Mouse (Mus musculus): ENCODE data around the gene Rpgrip1. TPM values are rescaled to one million over a fixed set of nuclear protein-coding genes. Genes with fewer than 3 reads are reported as not detected.

The Rpgrip1 gene
- polyA plus RNA-seq, 1 experiment = 1.2 TPM

DNA sequence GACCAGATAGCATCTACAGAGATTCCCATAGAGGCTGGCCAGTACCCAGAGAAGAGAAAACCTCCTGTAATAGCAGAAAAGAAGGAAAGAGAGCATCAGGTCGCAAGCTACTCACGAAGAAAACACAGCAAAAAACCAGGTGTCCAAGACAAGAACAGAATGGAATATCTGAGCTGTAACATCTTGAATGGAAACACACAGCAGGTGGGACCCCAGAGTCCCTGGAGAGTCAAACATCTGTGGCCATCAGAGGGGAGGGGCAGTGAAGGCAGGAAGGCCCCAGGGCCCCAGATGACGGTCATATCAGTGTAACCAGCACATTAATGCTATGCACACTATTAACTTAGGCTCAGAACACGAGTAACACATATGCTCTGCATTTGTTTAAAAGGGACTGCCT lies 39.4 kb downstream of the Rpgrip1 start:
- 42% methylated on average over 4 of the region's 4 CpGs for WGBS
- no peak overlapping the region for H3K27ac ChIP-seq (ENCODE audit: insufficient read depth, low read length)
- no peak for DNase-seq
- H3K4me1 ChIP-seq (ENCODE audit: control insufficient read depth, insufficient read depth, low read length) = no peaks in the 10 kb centered on the region
- H3K4me3 ChIP-seq (replicated peaks; ENCODE audit: insufficient read depth, low read depth, low read length) = no peak overlapping the region
- H3K27me3 ChIP-seq (ENCODE audit: control insufficient read depth, insufficient read depth, low read length) = no peaks in the 10 kb centered on the region
- TF ChIP-seq CTCF (IDR thresholded peaks at IDR 0.05; ENCODE audit: borderline replicate concordance, insufficient read depth, low read depth, low read length) (no peak), POLR2A (IDR thresholded peaks at IDR 0.05; ENCODE audit: borderline replicate concordance, insufficient read depth, low read length) (no peak)

DNA sequence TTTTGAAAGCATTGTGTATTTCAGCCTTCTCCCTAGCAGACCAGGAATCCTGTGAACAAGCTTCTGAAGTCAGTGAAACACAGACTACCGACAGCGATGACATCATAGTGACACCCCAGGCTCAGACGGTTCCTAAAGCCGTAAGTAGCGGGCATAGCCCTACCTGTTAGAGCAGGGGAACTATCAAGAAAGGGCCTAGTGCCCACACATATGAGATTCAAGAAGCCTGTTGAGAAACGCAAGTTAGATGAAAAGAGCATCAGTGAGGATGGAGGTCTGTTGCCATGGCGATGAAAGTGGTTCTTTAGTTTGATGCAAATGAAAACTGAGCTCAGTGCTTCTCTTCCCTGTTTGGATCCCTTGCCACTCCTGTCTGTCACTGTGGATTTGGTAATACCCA lies 41.7 kb downstream of the Rpgrip1 start:
- Histone ChIP-seq H3K4me1 (ENCODE audit: control insufficient read depth, insufficient read depth, low read length) (no peaks in the 10 kb centered on the region), H3K27me3 (ENCODE audit: control insufficient read depth, insufficient read depth, low read length) (no peaks in the 10 kb centered on the region), H3K4me3 (replicated peaks; ENCODE audit: insufficient read depth, low read depth, low read length) (no peak overlapping the region), H3K27ac (ENCODE audit: insufficient read depth, low read length) (no peak overlapping the region)
- WGBS = 33% methylated on average over 7 of the region's 7 CpGs
- DNase-seq = no peak
- TF ChIP-seq CTCF (IDR thresholded peaks at IDR 0.05; ENCODE audit: borderline replicate concordance, insufficient read depth, low read depth, low read length) = no peak
- TF ChIP-seq POLR2A (IDR thresholded peaks at IDR 0.05; ENCODE audit: borderline replicate concordance, insufficient read depth, low read length) = no peak

- H3K27me3 ChIP-seq (ENCODE audit: control insufficient read depth, insufficient read depth, low read length) = no peaks in the 10 kb centered on the region
- no peak overlapping the region for H3K4me3 ChIP-seq (replicated peaks; ENCODE audit: insufficient read depth, low read depth, low read length)
- H3K4me1 ChIP-seq (ENCODE audit: control insufficient read depth, insufficient read depth, low read length) = no peaks in the 10 kb centered on the region
- 39% methylated on average over 3 of the region's 3 CpGs for WGBS
- H3K27ac ChIP-seq (ENCODE audit: insufficient read depth, low read length) = no peak overlapping the region
- TF ChIP-seq POLR2A (IDR thresholded peaks at IDR 0.05; ENCODE audit: borderline replicate concordance, insufficient read depth, low read length) (no peak), CTCF (IDR thresholded peaks at IDR 0.05; ENCODE audit: borderline replicate concordance, insufficient read depth, low read depth, low read length) (no peak)
- DNase-seq = no peak
These were observed 42.1 kb downstream of the Rpgrip1 start for GRCm38 (mm10) chr14:52152613-52153012.

DNA sequence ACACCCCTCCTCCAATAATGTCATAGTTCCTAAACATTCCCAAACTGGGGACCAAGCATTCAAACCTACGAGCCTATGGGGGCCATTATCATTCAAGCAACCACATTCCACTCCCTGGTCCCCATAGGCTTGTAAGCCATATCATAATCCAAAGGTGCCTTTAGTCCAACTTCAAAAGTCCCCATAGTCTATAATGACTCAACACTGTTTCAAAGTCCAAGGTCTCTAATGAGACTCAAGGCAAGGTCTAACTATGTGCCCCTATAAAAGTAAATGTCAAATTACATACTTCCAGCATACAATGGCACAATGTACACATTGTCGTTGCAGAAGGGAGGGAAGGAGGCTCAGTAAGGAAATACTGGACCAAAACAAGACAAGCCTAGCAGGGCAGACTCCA lies 44.5 kb downstream of the Rpgrip1 start:
- TF ChIP-seq POLR2A (IDR thresholded peaks at IDR 0.05; ENCODE audit: borderline replicate concordance, insufficient read depth, low read length) = no peak
- TF ChIP-seq CTCF (IDR thresholded peaks at IDR 0.05; ENCODE audit: borderline replicate concordance, insufficient read depth, low read depth, low read length) = no peak
- 86% methylated on average over 2 of the region's 2 CpGs for WGBS

GRCm38 (mm10) chr14:52160911-52161310 lies 50.4 kb downstream of the Rpgrip1 start:
- Histone ChIP-seq H3K27ac (ENCODE audit: insufficient read depth, low read length) (no peak overlapping the region), H3K27me3 (ENCODE audit: control insufficient read depth, insufficient read depth, low read length) (no peaks in the 10 kb centered on the region), H3K4me3 (replicated peaks; ENCODE audit: insufficient read depth, low read depth, low read length) (no peak overlapping the region), H3K4me1 (ENCODE audit: control insufficient read depth, insufficient read depth, low read length) (no peaks in the 10 kb centered on the region)
- no peak for DNase-seq
- TF ChIP-seq CTCF (IDR thresholded peaks at IDR 0.05; ENCODE audit: borderline replicate concordance, insufficient read depth, low read depth, low read length) = no peak
- no peak for TF ChIP-seq POLR2A (IDR thresholded peaks at IDR 0.05; ENCODE audit: borderline replicate concordance, insufficient read depth, low read length)
- 82% methylated on average over 6 of the region's 6 CpGs for WGBS

More for the DNA sequence above, 44.5 kb downstream of the Rpgrip1 start:
- Histone ChIP-seq H3K27ac (ENCODE audit: insufficient read depth, low read length) (no peak overlapping the region), H3K27me3 (ENCODE audit: control insufficient read depth, insufficient read depth, low read length) (no peaks in the 10 kb centered on the region), H3K4me1 (ENCODE audit: control insufficient read depth, insufficient read depth, low read length) (no peaks in the 10 kb centered on the region), H3K4me3 (replicated peaks; ENCODE audit: insufficient read depth, low read depth, low read length) (no peak overlapping the region)
- no peak for DNase-seq

DNA sequence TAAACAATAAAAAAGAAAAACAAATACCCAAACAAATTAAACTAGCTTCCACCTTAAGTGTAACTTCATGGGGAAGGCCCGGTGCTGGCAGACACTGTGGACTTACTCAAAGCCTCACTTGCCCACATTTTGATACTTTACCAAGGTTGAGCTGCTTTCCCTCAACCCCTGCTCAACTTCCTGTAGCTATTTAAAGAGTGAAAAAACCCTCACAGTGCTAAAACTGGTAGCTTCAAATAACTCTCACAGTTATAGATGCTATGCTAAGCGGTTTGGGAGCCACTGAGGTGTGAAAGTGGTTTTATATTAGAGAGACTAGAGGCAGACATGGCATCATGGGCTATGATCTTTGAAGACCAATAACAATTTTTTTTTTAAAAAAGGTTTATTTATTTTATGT lies 56.1 kb downstream of the Rpgrip1 start:
- TF ChIP-seq CTCF (IDR thresholded peaks at IDR 0.05; ENCODE audit: borderline replicate concordance, insufficient read depth, low read depth, low read length) (no peak), POLR2A (IDR thresholded peaks at IDR 0.05; ENCODE audit: borderline replicate concordance, insufficient read depth, low read length) (no peak)
- no peak overlapping the region for H3K27ac ChIP-seq (ENCODE audit: insufficient read depth, low read length)
- 93% methylated on average over 2 of the region's 2 CpGs for WGBS
- H3K27me3 ChIP-seq (ENCODE audit: control insufficient read depth, insufficient read depth, low read length) = no peaks in the 10 kb centered on the region
- H3K4me3 ChIP-seq (replicated peaks; ENCODE audit: insufficient read depth, low read depth, low read length) = no peak overlapping the region
- no peaks in the 10 kb centered on the region for H3K4me1 ChIP-seq (ENCODE audit: control insufficient read depth, insufficient read depth, low read length)
- DNase-seq = no peak

DNA sequence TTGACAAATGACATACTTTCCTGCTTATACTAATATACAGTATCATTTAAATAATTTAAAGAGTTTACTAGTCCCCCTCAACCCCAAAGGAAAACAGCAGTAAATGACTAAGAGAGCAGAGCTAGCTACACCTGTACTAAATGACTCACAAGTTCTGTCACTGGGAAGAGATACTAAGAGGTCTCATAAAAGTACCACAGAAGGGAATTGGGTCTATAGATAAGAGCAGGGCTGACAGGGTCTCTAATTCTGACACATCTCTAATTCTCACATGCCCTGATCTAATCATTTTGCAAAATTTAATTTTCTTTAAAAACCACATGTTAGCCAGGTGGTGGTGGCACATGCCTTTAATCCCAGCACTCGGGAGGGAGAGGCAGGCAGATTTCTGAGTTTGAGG lies 78.3 kb downstream of the Rpgrip1 start:
- H3K27me3 ChIP-seq (ENCODE audit: control insufficient read depth, insufficient read depth, low read length) = no peaks in the 10 kb centered on the region
- TF ChIP-seq CTCF (IDR thresholded peaks at IDR 0.05; ENCODE audit: borderline replicate concordance, insufficient read depth, low read depth, low read length) = no peak
- TF ChIP-seq POLR2A (IDR thresholded peaks at IDR 0.05; ENCODE audit: borderline replicate concordance, insufficient read depth, low read length) = no peak
- WGBS = 80% methylated on average over 1 of the region's 1 CpGs
- H3K4me3 ChIP-seq (replicated peaks; ENCODE audit: insufficient read depth, low read depth, low read length) = no peak overlapping the region
- no peaks in the 10 kb centered on the region for H3K4me1 ChIP-seq (ENCODE audit: control insufficient read depth, insufficient read depth, low read length)
- no peak overlapping the region for H3K27ac ChIP-seq (ENCODE audit: insufficient read depth, low read length)
- no peak for DNase-seq

- DNase-seq = no peak
- Histone ChIP-seq H3K4me3 (replicated peaks; ENCODE audit: insufficient read depth, low read depth, low read length) (no peak overlapping the region), H3K4me1 (ENCODE audit: control insufficient read depth, insufficient read depth, low read length) (no peaks in the 10 kb centered on the region), H3K27me3 (ENCODE audit: control insufficient read depth, insufficient read depth, low read length) (no peaks in the 10 kb centered on the region), H3K27ac (ENCODE audit: insufficient read depth, low read length) (no peak overlapping the region)
- 49% methylated on average over 2 of the region's 2 CpGs for WGBS
- TF ChIP-seq POLR2A (IDR thresholded peaks at IDR 0.05; ENCODE audit: borderline replicate concordance, insufficient read depth, low read length) (no peak), CTCF (IDR thresholded peaks at IDR 0.05; ENCODE audit: borderline replicate concordance, insufficient read depth, low read depth, low read length) (no peak)
These were observed 79.0 kb downstream of the Rpgrip1 start for GRCm38 (mm10) chr14:52189519-52189918.
